Mouse (Mus musculus) monocyte, adult 5-6 weeks (primary cell): Measurements from ENCODE around the gene Hoxa11. TPM values are rescaled to one million over a fixed set of nuclear protein-coding genes. Genes with fewer than 3 reads are reported as not detected.

Experiments
- ATAC-seq: fragments of 153-309, 156-312 bp; replicated peaks from 2 replicates; pipeline ENCODE4 v1.8.0; 2017; ENCODE audit warnings: mild to moderate bottlenecking; ENCODE audit not compliant: low TSS enrichment, insufficient number of reproducible peaks, severe bottlenecking, poor library complexity, low FRiP score
- total RNA-seq: library from RNA; stranded (forward); fragments of 200-1000, 200-491, 200-594 nt; gene quantifications from 3 replicates; pipeline ENCODE4 v1.2.3, GENCODE M21; 2017

The Hoxa11 gene
- total RNA-seq, 1 experiment from 2014 or later, result not detected

GRCm38 (mm10) chr6:52237346-52238154, 8.1 kb downstream of the Hoxa11 start:
- ATAC-seq, result no peak

GRCm38 (mm10) chr6:52236806-52237205, 8.8 kb downstream of the Hoxa11 start:
- ATAC-seq, result no peak

GRCm38 (mm10) chr6:52235866-52236265, 9.7 kb downstream of the Hoxa11 start:
- no peak for ATAC-seq

GRCm38 (mm10) chr6:52235267-52235666, 10.3 kb downstream of the Hoxa11 start:
- no peak for ATAC-seq

GRCm38 (mm10) chr6:52234428-52235140, 11.0 kb downstream of the Hoxa11 start:
- ATAC-seq, result no peak

GRCm38 (mm10) chr6:52233546-52234427, 11.8 kb downstream of the Hoxa11 start:
- ATAC-seq, result no peak

GRCm38 (mm10) chr6:52232984-52233545, 12.5 kb downstream of the Hoxa11 start:
- no peak for ATAC-seq

GRCm38 (mm10) chr6:52232568-52232965, 13.0 kb downstream of the Hoxa11 start:
- no peak for ATAC-seq

GRCm38 (mm10) chr6:52231885-52232567, 13.6 kb downstream of the Hoxa11 start:
- ATAC-seq, result no peak

- ATAC-seq, result no peak
Measured at GRCm38 (mm10) chr6:52230516-52231165, 15.0 kb downstream of the Hoxa11 start, which contains the start of gene Hoxa9. TSS of gene Hoxa9 (minus strand) at chr6:52231089.

- ATAC-seq, result no peak
Measured at GRCm38 (mm10) chr6:52229558-52230416, 15.8 kb downstream of the Hoxa11 start.

GRCm38 (mm10) chr6:52228475-52229465, 16.8 kb downstream of the Hoxa11 start:
- no peak for ATAC-seq

GRCm38 (mm10) chr6:52227470-52228222, 18.0 kb downstream of the Hoxa11 start:
- ATAC-seq, result no peak

GRCm38 (mm10) chr6:52226569-52227257, 18.9 kb downstream of the Hoxa11 start:
- ATAC-seq, result no peak
